Mouse (Mus musculus): ENCODE measurements around the gene Hsd3b1. TPM values are rescaled to one million over a fixed set of nuclear protein-coding genes. Genes with fewer than 3 reads are reported as not detected.

Hsd3b1 gene
- total RNA-seq, 2 experiments from 2014 or later, result not detected

Other genes starting within 250 kb of the Hsd3b1 start
- gene Hsd3b5, start 229.5 kb downstream of the Hsd3b1 start, total RNA-seq (2021), result not detected
- not detected for gene Hsd3b2, start 135.3 kb downstream of the Hsd3b1 start, total RNA-seq (2021)
- not detected for gene Hsd3b3, start 96.7 kb downstream of the Hsd3b1 start, total RNA-seq (2021)
- gene Hsd3b6, start 45.4 kb downstream of the Hsd3b1 start, total RNA-seq (2021), result not detected
- not detected for gene Hao2, start 33.4 kb upstream of the Hsd3b1 start, total RNA-seq (2021)

All from gastrocnemius, postnatal 25 days (tissue).